Mouse (Mus musculus): ENCODE results near the gene Hist1h2be.
"Not testable (repeated sequence)": the region's sequence is repeated elsewhere in the genome, so short reads cannot be mapped to it uniquely, and the experiment has no call there.

Hist1h2be gene

DNA sequence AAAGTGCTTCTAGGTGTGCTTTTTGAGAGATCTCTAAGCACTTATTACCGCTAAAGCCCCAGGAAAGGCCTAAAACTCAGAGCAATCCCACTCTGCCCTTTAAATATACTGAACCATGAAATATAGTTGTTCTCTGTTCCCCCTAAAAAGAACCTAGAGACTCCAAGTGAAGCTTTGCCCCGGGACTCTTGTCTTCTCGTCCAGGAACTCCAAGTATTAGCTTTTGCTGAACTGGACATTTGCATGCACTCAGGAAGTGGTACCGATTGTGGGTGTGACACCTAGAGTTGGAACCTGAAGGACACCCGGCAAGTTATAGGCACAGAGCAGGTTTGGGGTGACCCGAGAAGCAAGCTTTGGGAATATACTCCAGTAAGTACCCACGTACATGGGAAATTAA, 29.7 kb downstream of the Hist1h2be start:
- no peak for DNase-seq

DNA sequence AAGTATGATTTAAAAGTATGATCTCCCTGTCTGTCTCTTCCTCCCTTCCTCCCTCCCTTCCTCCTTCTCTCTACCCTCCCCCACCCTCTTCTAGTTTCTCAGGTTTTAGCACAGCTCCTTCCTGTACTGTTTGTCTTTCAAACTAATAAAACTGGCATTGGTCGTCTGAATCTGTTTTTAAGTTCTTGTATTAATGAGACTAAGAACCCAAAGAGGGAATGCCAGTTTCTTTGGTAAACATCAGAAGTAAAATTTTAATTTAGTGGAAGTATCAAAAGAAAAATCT, 34.0 kb downstream of the Hist1h2be start:
- DNase-seq, result no peak

DNA sequence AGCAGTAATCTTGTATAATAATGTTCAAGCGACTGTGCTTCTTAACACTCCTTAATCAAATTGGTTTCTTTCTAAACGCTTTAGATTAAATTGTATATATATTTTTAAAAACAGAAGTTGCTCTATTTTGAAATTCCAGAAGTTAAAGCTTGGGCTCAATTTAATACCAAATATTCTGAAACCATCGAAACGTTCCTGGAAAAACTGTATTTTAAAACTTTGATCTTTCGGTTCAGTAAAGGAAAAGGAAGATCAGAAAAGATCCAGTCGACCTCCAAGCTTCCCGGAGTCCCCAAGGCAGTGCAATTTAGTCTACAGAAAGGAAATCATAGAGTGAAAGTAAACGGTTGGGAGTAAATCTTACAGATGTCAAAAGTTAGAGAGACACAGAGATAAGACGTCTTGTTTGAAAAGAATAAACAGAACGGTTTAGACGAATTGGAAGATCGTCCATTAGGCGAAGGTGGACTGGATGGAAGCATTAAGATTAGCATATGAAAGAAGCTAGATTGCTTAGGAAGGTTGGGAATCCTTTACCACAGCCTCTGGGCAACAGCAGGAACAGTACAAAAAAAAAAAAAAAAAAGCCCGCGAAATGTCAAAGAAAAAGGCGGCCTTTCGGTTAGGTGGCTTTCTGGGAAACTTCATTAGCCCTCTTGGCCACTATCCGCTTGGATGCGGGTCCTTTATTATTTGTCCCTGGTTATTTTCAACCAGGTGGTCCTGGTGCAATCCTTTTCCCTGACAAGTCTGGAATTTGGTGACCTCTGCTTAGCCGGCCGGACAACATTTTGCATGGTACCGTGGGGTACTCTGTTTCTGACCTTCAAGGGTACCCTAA, 34.6 kb downstream of the Hist1h2be start:
- DNase-seq, result peak; percentile 27

DNA sequence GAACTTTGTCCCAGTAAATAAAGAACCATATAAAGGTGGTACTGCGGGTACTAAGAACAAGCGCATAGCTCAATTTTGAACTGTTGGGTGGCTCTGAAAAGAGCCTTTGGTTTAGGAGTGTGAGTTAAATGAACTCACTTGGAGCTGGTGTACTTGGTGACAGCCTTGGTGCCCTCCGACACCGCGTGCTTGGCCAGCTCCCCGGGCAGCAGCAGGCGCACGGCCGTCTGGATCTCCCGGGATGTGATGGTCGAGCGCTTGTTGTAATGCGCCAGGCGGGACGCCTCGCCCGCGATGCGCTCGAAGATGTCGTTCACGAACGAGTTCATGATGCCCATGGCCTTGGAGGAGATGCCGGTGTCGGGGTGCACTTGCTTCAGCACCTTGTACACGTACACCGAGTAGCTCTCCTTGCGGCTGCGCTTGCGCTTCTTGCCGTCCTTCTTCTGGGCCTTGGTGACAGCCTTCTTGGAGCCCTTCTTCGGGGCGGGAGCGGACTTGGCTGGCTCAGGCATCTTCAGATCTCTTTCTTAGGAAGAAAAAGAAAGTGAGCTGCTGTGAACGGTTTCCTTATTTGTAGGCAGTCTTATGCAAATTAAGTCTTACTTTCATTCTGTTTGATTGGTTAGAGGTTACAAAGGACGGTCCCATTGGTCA, 35.4 kb downstream of the Hist1h2be start:
- DNase-seq, result peak; percentile 84

DNA sequence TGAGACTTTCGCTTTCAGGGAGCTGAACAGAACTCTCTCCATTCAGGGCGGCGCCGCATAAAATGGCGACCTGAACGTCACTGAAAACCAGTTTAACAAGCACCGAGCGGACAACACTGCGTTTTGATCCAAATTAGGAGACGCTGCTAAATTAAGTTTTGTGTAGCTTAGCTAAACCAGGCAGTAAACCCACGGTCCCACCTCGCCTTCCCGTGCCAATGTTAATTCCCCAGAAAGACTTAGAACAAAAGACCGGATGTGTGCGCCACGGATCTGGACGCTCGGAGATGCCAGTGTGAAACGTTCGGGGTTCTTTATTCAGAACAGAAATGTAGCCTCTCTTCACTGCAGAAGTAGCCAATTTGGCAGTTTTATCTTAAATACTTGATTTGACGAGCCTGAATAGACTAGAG, 35.9 kb downstream of the Hist1h2be start:
- DNase-seq, result peak; percentile 79

DNA sequence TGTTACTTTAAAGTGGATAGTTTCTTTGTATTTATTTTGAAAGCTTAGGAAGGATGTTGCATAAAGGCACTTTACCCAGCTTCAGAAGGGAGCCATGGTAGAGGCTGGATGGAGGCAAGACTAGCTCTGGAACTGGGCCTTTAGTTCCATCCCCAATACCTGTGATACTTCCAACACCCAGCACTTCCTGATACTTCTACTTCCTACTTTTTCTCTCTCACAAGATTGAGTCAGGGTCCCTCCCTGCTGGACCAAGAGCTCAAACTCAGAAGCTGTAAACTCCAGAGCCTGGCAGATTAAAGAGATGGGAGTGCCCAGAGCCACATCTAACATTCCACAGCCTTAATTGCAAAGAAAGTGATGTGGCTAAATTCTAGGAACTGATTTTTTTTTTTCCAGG, 36.6 kb downstream of the Hist1h2be start:
- peak; percentile 33 for DNase-seq

DNA sequence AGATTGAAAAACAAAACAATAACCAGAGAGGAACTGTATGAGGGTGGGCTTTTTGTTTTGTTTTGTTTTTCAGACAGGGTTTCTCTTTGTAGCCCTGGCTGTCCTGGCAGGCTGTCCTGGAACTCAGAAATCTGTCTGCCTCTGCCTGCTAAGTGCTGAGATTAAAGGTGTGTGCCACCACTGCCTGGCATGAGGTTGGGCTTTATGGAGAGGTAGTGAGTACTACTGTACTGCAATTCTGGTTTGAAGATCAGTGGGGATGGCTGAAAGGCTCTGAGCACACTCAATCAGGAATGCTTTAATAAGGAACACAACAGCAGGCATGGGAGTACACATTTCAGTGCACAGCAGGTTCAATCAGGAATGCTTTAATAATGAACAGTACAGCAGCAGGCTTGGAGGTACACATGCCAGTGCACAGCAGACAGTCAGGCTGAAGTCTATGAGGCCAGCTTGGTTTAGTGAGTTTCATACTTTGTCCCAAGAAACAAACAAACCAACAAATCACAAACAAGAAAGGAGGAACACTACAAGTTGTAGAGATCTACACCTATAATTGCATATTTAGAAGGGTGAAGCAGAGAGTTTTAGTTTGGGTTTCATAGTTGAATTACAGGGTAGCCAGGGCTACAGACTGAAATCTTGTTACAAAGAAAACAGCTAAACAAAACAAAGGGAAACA, 37.4 kb downstream of the Hist1h2be start:
- DNase-seq, result no peak

DNA sequence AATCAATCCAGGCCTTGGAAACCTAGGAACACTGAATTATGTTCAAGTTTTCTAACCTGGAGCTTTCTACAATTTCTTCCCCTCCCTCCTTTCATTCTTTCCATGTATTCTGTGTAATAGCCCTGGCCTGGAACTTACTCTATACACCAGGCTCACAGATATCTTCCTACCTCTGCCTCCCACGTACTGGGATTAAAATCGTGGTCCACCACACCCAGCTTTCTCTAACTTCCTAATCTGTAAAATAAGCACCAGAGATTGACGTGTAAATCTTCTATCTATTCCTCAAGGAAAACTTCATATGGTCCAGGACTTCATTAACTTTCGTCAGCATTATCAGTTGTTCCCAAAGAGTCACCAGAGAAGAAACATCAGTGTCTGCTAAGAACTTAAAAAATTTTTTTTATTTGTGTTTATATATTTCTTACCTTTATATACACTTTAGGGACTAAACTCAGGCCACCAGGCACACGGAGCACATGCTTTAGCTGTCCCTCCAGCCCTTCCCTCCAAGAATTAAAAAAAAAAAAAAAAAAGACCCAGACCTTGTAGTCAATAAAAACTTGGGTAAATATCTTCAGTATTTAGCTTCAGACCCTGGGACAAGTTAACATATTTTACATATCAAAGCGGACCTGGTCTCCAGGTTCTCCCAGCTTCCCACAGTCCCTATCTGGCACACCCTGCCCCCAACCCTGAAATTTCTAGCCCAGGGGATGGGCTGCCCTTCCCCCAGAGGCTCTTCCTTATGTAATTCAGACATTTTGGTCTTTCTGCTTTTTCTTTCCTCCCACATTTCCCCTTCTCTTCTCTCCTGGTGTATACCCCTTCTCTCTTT, 38.5 kb downstream of the Hist1h2be start:
- DNase-seq, result no peak

DNA sequence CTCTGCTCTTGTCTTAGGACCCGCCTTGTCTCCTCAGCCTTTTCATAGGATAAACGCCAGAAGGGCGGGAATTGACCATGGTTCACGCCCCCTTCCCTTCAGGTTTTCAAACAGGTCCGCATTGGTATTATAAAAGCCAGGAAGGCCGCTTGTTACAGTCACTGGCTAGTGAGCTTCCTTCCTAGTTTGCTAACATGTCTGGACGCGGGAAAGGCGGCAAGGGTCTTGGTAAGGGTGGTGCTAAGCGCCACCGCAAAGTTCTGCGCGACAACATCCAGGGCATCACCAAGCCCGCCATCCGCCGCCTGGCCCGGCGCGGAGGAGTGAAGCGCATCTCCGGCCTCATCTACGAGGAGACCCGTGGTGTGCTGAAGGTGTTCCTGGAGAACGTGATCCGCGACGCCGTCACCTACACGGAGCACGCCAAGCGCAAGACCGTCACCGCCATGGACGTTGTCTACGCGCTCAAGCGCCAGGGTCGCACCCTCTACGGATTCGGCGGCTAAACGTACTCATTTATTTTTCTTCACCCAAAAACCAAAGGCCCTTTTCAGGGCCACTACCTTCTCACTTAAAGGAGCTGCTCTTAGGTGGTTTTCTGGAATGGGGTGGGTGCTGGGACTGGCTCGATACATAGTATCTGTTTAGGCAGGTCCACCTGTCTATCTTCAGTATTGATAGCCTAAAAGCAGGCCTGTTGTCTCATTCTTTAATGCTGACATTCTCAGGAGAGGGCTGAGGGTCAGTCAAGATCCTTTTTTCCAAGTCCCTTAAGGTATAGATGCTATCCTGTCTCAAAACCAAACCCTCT, 39.3 kb downstream of the Hist1h2be start, which contains the start of gene Hist1h4d:
Gene Hist1h4d (plus strand): TSS at position 191 of the 811 bp plus-strand sequence.
- DNase-seq, result peak; percentile 98

DNA sequence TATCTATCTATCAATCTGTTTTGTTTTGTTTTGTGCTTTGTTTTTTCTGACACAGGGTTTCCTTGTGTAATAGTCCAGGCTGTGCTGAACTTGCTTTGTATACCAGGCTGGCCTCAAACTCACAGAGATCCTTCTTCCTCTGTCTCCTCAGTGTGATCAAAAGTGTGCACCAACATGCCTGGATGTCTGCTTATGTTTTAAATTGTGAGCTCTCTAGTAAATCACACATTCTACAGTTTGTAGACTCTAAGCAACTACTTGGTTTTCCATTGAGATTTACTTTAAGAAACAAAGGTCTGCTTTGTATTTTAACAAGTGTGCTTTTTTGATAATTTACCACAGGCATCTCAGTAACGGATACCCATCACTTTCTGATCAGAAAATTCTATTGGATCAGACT, 43.1 kb downstream of the Hist1h2be start:
- no peak for DNase-seq

DNA sequence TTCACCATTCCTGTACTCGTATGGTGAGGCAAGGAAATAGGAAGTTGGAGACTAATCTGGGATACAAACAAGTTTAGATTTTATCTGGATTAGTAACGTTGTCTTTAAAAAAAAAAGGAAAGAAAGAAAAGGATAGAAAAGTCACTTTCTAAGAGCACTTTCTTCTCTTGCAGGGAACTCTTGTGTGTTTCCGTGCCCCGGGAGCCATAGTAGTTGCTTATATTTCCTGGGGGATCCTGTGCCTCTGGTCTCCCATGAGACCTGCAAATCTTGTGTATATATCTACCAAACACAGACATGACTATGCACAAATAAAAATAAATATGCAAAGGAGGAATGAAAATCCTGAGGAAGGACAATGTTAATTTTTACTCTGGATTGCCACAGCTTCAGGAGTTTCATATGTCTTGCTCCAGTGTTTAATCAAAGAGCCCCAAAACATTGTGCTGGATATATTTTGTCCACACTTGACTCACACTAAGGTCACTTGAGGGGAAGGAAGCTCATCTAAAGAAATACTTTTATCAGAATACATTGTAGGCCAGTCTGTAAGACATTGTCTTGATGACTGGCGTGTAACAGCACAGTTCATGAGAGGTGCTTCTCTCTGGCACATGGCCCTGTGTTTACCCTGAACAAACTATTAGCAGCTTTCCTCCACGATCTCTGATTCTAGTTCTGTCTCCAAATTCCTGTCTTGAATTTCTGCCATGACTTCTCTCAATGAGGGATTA, 43.9 kb downstream of the Hist1h2be start:
- DNase-seq, result no peak

DNA sequence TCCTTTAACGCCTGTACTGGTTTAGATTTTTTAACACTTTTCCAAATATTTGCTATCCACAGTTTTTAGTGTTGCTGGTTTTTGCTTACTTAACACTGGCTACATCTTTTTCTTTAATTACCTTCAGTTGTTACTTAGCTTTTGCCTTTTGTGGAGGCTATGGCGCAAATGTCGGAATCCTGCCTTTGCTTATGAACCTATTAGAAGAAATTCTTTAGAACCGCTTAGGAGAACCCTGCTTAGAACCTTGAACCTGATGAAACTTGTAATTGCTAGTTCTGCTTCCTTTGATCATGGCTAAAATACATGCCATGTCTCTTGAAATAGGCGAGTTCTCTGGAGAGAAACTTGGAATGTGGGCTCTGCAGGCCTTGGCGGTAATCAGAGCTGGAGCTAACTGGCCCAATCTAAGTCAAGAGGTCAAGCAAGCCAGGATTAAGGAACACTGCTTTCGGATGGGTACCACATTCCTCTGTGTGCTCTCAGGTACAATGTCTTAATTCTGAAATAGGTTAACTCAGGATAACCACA, 44.5 kb downstream of the Hist1h2be start:
- DNase-seq, result no peak

DNA sequence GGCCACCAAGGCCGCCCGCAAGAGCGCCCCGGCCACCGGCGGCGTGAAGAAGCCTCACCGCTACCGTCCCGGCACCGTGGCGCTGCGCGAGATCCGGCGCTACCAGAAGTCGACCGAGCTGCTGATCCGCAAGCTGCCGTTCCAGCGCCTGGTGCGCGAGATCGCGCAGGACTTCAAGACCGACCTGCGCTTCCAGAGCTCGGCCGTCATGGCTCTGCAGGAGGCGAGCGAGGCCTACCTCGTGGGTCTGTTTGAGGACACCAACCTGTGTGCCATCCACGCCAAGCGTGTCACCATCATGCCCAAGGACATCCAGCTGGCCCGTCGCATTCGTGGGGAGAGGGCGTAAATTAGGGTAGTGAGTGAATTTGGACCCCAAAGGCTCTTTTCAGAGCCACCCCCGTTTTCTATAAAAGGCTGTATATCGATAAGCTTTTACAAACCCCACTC, 45.0 kb downstream of the Hist1h2be start:
- peak; percentile 38 for DNase-seq

DNA sequence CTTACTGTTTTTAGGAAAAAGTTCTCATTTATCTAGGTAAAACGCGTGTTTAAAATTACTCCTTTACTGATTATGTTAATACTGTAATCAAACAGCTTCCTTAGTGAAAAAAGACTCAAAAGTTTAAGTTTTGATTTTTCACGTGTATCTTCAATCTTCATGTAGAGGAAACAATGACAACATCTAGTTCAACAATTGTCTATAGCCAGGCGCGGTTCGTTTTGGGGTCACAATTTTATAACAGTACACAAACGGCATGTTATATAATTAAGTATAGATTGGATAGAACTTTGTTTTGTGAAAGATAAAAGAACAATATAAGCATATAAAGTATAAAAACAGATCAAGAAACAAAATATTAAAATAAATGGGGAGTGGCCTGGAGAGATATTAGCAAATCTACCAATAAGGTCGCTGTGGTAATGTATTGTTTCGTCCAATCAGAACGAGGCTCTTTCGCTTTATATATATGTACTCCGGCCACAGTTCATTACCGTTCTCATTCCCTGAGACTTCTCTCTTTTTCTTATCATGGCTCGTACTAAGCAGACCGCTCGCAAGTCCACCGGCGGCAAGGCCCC, 45.6 kb downstream of the Hist1h2be start, which contains the start of gene Hist1h3d:
Gene Hist1h3d (plus strand): TSS at position 493 of the 581 bp plus-strand sequence.
- peak; percentile 65 for DNase-seq

DNA sequence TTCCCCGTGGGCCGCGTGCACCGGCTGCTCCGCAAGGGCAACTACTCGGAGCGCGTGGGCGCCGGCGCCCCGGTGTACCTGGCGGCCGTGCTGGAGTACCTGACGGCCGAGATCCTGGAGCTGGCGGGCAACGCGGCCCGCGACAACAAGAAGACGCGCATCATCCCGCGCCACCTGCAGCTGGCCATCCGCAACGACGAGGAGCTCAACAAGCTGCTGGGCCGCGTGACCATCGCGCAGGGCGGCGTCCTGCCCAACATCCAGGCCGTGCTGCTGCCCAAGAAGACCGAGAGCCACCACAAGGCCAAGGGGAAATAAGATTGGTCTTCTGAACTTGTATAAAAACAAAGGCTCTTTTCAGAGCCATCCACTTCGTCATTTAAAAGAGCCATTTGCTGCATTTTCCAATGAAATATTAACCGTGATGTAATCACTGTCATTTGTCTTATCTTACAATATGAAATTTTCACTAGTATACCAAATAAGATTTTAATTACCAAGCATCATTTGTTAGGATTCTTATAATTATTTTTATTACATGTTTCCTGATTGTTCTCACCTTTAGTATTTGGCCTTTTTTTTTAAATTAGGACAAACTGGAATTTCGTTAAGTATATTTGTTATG, 46.3 kb downstream of the Hist1h2be start:
- not testable (repeated sequence) for DNase-seq

DNA sequence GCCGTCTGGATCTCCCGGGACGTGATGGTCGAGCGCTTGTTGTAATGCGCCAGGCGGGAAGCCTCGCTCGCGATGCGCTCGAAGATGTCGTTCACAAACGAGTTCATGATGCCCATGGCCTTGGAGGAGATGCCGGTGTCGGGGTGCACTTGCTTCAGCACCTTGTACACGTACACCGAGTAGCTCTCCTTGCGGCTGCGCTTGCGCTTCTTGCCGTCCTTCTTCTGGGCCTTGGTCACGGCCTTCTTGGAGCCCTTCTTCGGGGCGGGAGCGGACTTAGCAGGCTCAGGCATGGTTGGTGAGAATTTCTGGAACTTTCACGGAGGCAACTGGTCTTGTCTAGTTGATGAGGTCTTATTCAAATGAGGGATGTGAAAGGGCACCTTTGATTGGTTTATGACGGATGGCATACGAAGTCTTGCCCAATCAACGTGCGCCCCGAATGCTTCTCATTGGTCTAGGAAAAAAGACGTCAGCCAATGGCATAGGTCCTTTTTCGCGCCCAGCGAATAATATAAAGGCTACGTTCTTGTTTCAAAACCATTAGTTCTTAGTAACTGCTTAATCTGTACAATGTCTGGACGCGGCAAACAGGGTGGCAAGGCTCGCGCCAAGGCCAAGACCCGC, 46.9 kb downstream of the Hist1h2be start, which contains the start of the genes Hist1h2bf and Hist1h2ad:
Gene Hist1h2bf (minus strand): TSS at position 299 of the 627 bp plus-strand sequence.
Gene Hist1h2ad (plus strand): TSS at position 484 of the 627 bp plus-strand sequence.
- DNase-seq, result peak; percentile 90

DNA sequence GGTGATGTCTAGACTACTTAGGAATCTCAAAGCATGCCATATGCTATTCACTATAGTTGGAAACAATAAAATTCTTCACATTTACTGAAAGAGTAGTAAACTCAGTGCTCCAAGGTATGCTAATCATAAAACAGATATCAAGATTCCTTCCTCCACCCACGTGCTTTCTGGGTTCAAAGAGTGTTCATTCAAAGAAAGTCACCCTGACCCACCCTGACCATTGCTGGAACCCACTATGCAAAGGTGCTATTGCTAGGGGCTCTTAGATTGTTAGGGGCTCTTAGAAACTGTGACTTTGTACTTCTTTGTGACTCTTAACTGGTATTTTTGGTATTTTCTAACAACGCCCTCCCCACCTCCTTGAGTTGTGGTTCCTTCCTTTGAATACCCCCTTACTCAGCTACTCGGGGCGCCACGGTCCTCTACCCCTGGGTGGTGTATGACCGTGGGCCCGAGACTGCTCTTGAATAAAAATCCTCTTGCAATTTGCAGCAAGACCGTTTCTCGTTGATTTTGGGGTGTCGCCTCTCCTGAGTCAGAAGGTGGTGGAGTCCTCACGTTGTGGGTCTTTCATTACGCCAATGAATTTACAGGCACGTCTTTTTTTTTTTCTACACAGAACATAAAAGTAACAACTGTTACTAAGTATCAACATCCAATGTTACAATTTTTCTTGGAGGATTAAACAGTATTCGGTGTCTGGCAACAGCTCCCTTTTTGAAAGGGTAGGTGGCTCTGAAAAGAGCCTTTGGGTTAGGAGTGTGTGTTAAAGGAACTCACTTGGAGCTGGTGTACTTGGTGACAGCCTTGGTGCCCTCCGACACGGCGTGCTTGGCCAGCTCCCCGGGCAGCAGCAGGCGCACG, 47.7 kb downstream of the Hist1h2be start:
- DNase-seq, result peak; percentile 42
